Mouse (Mus musculus) liver, postnatal 0 days (tissue): ENCODE measurements around the gene Rab11fip2. TPM values are rescaled to one million over a fixed set of nuclear protein-coding genes. Genes with fewer than 3 reads are reported as not detected.

Source experiments
- ATAC-seq: fragments of 200-750 bp; cut with Nextera tagmentation; 2 replicates; pipeline ENCODE4 v1.8.0; 2017; ENCODE audit warnings: mild to moderate bottlenecking, moderate library complexity
- DNase-seq: peaks from one replicate; pipeline ENCODE4 v3.0.0-alpha.2; 2016
- H3K27ac ChIP-seq: fragments of 300-500 bp; sonication (generic); 2 replicates; pipeline ENCODE4 v1.5.1; 2014; ENCODE audit warnings: antibody characterized with exemption, moderate library complexity, mild to moderate bottlenecking, low read depth
- H3K27me3 ChIP-seq: fragments of 300-500 bp; sonication (generic); 2 replicates; pipeline ENCODE4 v1.6.1; 2014; ENCODE audit warnings: low read length, control low read depth, mixed read lengths; ENCODE audit not compliant: insufficient read depth
- H3K36me3 ChIP-seq: fragments of 300-500 bp; sonication (generic); replicated peaks from 2 replicates; pipeline ENCODE4 v1.6.1; 2014; ENCODE audit warnings: mild to moderate bottlenecking, control low read depth, low read length, moderate library complexity, mixed read lengths; ENCODE audit not compliant: insufficient read depth
- H3K4me1 ChIP-seq: fragments of 300-500 bp; sonication (generic); 2 replicates; pipeline ENCODE4 v1.6.1; 2014; ENCODE audit warnings: antibody characterized with exemption, mild to moderate bottlenecking, control low read depth; ENCODE audit not compliant: insufficient read depth
- H3K4me2 ChIP-seq: fragments of 300-500 bp; sonication (generic); 2 replicates; pipeline ENCODE4 v1.6.1; 2014; ENCODE audit warnings: low read depth, mild to moderate bottlenecking, low read length, moderate library complexity, mixed read lengths
- H3K4me3 ChIP-seq: fragments of 300-500 bp; sonication (generic); 2 replicates; pipeline ENCODE4 v1.5.1; 2014; ENCODE audit warnings: low read depth, low read length
- H3K9ac ChIP-seq: fragments of 300-500 bp; sonication (generic); replicated peaks from 2 replicates; pipeline ENCODE4 v1.6.1; 2014; ENCODE audit warnings: mild to moderate bottlenecking, moderate library complexity
- H3K9me3 ChIP-seq: fragments of 300-500 bp; sonication (generic); 2 replicates; pipeline ENCODE4 v1.6.1; 2016; ENCODE audit warnings: mild to moderate bottlenecking, control low read depth, low read length, mixed read lengths
- CTCF ChIP-seq: sonication (generic); IDR thresholded peaks from 2 replicates; pipeline ENCODE4 v1.5.1; 2016; ENCODE audit warnings: antibody characterized with exemption, low read depth
- EP300 ChIP-seq: IDR thresholded peaks from 2 replicates; pipeline ENCODE4 v1.6.1; 2016; ENCODE audit warnings: antibody characterized with exemption, low read depth, mild to moderate bottlenecking
- WGBS: fragments of 180-500 bp; shearing (Covaris S2); extraction: QIAGEN DNeasy Blood & Tissue Kit; methylation state at CpG from one replicate; pipeline ENCODE4 v1.1.7; 2014; ENCODE audit not compliant: insufficient replicate concordance; 5-methylcytosine and 5-hydroxymethylcytosine counted together
- polyA plus RNA-seq: library from polyadenylated mRNA; unstranded; fragments of >200 nt; fragmentation: Nextera tagmentation; extraction: Ambion mirVana; gene quantifications from 2 replicates; pipeline ENCODE4 v1.2.1, GENCODE M21; 2015

The Rab11fip2 gene
- polyA plus RNA-seq, 1 experiment from 2014 or later, result 1.4 TPM

DNA sequence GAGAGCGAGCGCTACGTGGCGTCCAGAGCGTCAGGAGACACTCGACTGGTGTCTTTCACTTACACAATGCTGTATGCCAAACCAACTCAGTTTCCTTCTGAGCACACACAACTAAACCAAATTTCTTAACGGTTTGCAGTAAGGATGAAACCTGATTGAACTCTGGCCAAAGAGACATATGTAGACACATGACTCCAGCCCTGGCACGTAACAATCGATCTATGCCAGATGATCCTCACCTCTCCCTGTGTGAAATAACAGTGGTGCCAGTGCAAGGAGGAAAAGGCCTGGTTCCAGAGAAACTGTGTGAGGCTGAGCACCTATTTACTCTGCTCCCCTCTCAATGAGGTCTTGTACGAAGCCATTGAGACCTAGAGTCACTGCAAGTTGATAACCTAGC is 11.4 kb downstream of the Rab11fip2 start:
- Histone ChIP-seq H3K9ac (no peak overlapping the region), H3K36me3 (no peaks in the 10 kb centered on the region), H3K27me3 (no peaks in the 10 kb centered on the region), H3K27ac (no peak overlapping the region), H3K4me1 (no peaks in the 10 kb centered on the region), H3K4me3 (no peak overlapping the region), H3K9me3 (no peaks in the 10 kb centered on the region), H3K4me2 (no peak overlapping the region)
- DNase-seq (no peak), ATAC-seq (no peak)
- TF ChIP-seq CTCF (no peak), EP300 (no peak)
- 90% methylated on average over 10 of the region's 10 CpGs for WGBS

DNA sequence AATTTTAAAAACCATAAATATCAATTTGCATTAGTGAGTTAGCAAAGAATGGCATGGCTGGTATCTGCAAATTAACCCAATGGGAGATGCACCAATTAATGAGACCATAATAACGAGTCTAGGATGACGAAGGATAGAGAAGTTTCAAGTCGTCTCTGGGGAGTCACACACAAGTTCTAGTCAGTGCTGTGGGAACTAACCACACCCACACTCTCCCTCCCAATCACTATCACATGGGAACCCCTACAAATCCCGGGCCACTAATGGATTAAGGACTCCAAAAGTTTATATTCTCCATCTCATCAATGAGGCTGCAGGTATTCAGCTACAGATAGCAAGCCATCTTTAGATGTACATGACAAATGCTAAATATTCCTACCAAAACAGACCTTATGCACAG is 14.8 kb downstream of the Rab11fip2 start:
- WGBS, result 71% methylated on average over 4 of the region's 4 CpGs
- ATAC-seq, result no peak
- TF ChIP-seq EP300, result no peak
- no peak for TF ChIP-seq CTCF
- Histone ChIP-seq H3K9ac (no peak overlapping the region), H3K4me1 (no peaks in the 10 kb centered on the region), H3K27me3 (no peaks in the 10 kb centered on the region), H3K4me3 (no peak overlapping the region), H3K36me3 (no peaks in the 10 kb centered on the region), H3K4me2 (no peak overlapping the region), H3K27ac (no peak overlapping the region), H3K9me3 (no peaks in the 10 kb centered on the region)
- DNase-seq, result no peak

DNA sequence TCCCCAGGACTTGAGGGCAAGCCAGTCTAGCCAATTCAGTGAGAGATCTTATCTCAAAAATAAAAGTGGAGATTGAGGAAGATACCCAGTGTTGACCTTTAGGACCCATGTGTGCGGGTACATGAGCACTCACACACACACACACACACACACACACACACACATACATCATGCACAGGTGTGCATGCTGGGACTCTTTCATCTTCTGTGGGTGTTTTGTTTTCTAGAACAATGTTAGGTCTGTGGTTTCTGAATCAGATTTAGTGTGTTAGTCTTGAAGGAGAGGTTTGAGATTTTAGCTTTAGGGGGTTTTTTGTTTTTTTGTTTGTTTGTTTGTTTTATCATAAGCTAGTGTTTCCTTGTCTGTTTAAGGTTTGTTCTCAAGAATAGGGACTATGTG is 17.3 kb downstream of the Rab11fip2 start:
- H3K36me3 ChIP-seq, result no peaks in the 10 kb centered on the region
- ATAC-seq (no peak), DNase-seq (no peak)
- H3K9me3 ChIP-seq, result no peaks in the 10 kb centered on the region
- H3K4me1 ChIP-seq, result no peaks in the 10 kb centered on the region
- no peak for TF ChIP-seq EP300
- TF ChIP-seq CTCF, result no peak
- H3K27me3 ChIP-seq, result no peaks in the 10 kb centered on the region
- no peak overlapping the region for H3K9ac ChIP-seq
- H3K4me2 ChIP-seq, result no peak overlapping the region
- H3K27ac ChIP-seq, result no peak overlapping the region
- 70% methylated on average over 1 of the region's 1 CpGs for WGBS
- no peak overlapping the region for H3K4me3 ChIP-seq

DNA sequence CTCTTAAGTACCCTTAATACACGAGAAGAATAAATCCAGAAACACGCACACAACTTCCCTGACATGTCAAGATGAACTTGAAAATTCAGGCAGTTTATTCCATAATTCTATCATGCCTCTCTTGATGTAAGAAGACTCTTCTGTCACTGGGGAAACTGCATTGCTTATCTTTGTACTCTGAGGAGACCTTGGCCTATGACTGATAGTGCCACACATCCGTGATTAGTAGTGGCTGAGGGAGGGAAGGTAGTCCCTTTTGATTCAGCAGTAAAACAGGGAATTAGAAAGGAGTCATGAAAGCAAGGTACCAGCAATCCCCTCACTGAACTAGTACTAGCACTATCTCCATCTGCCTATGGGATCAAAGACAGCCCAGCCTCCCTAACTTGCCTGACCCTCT is 22.6 kb downstream of the Rab11fip2 start:
- no peak for ATAC-seq
- no peak for DNase-seq
- WGBS, result 68% methylated on average over 3 of the region's 3 CpGs
- Histone ChIP-seq H3K9me3 (no peaks in the 10 kb centered on the region), H3K4me2 (no peak overlapping the region), H3K4me1 (peaks cover 2% of the 10 kb centered on the region), H3K27me3 (no peaks in the 10 kb centered on the region), H3K9ac (no peak overlapping the region), H3K36me3 (no peaks in the 10 kb centered on the region), H3K27ac (no peak overlapping the region), H3K4me3 (no peak overlapping the region)
- TF ChIP-seq EP300 (no peak), CTCF (no peak)

DNA sequence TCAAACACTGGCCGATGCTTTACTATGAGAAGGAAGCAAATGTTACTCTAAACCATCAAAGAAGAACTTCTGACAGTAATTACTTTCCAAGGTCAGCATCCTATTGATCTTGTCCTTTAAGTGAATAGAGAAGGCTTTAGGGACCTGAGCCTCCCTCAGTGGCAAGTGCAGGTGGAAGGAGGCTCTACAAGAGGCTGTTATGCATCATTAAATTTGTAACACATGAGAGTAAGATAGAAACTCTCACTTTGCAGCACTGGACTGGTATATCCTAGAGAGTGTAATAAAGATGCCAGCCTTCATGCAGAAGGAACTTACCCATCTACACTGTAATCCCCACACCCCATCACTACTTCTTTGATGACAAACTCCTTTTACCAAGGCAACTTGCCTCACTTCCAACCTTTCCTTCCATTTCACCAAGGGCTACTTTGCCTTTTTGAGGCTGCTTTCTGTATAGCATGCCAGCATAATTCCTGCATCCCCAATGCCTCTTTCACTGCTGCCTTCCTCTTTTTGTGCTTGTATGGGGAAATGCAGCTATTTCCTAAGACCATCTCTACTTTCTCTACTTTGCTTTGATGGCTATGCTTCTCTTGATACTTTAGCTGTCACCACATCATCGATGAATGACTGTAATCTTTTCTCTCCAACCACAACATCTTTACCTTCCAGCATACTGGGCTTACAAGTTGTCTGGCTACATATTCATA is 25.4 kb downstream of the Rab11fip2 start:
- H3K27ac ChIP-seq, result no peak overlapping the region
- no peaks in the 10 kb centered on the region for H3K27me3 ChIP-seq
- H3K9ac ChIP-seq, result no peak overlapping the region
- H3K4me1 ChIP-seq, result peaks cover 2% of the 10 kb centered on the region
- no peaks in the 10 kb centered on the region for H3K36me3 ChIP-seq
- no peak overlapping the region for H3K4me3 ChIP-seq
- H3K9me3 ChIP-seq, result no peaks in the 10 kb centered on the region
- DNase-seq (no peak), ATAC-seq (no peak)
- H3K4me2 ChIP-seq, result no peak overlapping the region
- no peak for TF ChIP-seq CTCF
- no peak for TF ChIP-seq EP300
- 74% methylated on average over 2 of the region's 2 CpGs for WGBS

DNA sequence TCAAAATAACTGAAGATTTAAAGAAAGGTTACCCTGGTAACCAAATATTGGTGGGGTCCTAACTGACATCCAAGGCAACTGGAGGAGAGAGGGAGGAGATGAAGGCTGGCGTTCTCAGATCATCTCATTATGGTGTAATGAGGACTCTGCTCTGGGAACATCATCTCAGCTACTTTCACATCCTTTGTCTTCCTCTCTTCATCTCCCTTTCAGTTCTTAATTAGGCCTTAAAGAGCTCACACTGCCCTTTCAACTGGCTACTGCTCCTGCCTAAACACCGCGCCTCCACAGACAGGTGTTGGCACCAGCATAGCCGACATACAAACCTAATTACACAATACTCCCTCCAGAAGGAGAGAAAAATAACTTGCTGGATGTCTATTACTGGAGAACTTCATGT is 31.9 kb downstream of the Rab11fip2 start:
- TF ChIP-seq EP300 (no peak), CTCF (no peak)
- H3K4me3 ChIP-seq, result no peak overlapping the region
- no peak overlapping the region for H3K9ac ChIP-seq
- 79% methylated on average over 4 of the region's 4 CpGs for WGBS
- 0 out of 2 replicates have a peak, but pooled peaks cover 3% of the 10 kb centered on the region for H3K36me3 ChIP-seq
- H3K27me3 ChIP-seq, result no peaks in the 10 kb centered on the region
- ATAC-seq (no peak), DNase-seq (no peak)
- no peaks in the 10 kb centered on the region for H3K9me3 ChIP-seq
- H3K4me2 ChIP-seq, result no peak overlapping the region
- H3K27ac ChIP-seq, result no peak overlapping the region
- H3K4me1 ChIP-seq, result no peaks in the 10 kb centered on the region; the same call in 1 of the 2 replicates
